Mouse (Mus musculus) heart, adult 11 months (tissue): ENCODE results near the gene Atp6v1g2.

Experiments used
- DNase-seq: peaks from one replicate; pipeline ENCODE4 v3.0.0; 2022

The Atp6v1g2 gene

GRCm38 (mm10) chr17:35255704-35256103 is 22.2 kb downstream of the Atp6v1g2 start:
- peak; percentile 86 for DNase-seq

DNA sequence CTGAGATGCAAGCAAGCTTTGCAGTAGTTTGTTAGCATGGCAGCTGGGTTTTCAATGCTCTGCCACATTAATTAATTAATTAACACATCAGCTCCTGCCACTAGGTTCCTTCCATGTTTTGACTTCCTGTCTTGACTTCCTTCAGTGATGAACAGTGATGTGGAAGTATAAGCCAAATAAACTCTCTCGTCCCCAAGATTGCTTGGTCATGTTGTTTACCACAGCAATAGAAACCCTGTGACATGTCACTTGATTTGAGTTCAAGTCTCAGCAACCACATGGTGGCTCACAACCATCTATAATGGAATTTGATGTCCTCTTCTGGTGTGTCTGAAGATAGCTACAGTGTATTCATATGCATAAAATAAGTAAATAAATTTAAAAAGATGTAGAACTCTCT is 23.9 kb downstream of the Atp6v1g2 start:
- DNase-seq = peak; percentile 90

DNA sequence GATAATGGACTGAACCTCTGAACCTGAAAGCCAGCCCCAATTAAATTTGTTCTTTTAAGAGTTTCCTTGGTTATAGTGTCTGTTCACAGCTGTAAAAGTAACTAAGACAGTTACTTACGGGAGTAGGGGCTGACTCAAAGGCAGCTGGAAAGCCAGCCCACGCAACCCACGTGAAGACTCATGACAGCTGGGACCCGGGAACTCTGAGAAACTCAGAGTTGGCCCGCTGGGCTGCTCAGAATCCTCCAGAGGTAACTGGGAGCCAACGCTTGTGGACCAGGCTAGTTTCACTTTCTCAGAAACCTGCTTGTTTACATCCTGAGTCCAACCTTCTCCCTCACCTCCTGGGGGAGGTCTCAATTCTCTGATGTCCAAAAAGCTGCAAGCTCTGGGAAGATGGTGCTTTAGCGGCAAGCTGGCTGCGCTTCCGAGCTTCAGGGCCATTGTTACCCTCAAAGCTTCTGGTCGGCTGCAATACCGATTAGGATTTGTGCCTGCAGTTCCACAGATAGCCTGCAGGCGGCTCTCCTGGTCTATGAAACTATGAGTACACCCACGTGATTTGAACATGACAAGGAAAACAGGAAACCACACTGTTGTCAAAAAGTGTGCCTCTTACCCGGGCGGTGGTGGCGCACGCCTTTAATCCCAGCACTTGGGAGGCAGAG is 24.5 kb downstream of the Atp6v1g2 start:
- DNase-seq = peak; percentile 100

- peak; percentile 99 for DNase-seq
Observed at GRCm38 (mm10) chr17:35258492-35259478, 25.3 kb downstream of the Atp6v1g2 start.

DNA sequence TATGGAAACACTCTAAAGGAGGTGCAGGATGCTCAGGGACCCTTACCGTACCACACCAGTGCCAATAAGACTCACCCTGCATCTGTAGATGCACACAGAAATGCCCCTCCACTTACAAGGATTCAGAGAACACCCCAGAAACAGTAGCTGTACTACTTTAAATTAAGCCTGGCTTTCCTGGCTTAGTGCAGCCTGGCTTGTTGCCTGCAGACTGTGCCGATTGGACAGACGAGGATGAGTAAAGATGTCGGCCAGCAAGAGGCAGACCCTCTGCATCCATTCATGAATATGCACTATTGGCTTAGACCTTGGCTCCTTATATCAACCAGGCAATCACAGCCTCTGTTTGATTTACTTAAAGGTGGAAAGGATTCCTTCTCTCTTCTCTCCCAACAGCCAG is 26.2 kb downstream of the Atp6v1g2 start:
- peak; percentile 94 for DNase-seq

GRCm38 (mm10) chr17:35261651-35262050 is 28.2 kb downstream of the Atp6v1g2 start:
- DNase-seq = peak; percentile 91

- DNase-seq = peak; percentile 100
Observed at GRCm38 (mm10) chr17:35262664-35263522, 29.4 kb downstream of the Atp6v1g2 start, which contains the start of gene H2-D1. Gene H2-D1, plus strand, starts transcription at chr17:35262730.

GRCm38 (mm10) chr17:35263523-35263883 is 30.0 kb downstream of the Atp6v1g2 start:
- DNase-seq = peak; percentile 94

- peak; percentile 87 for DNase-seq
Observed at GRCm38 (mm10) chr17:35267399-35268086, 34.1 kb downstream of the Atp6v1g2 start.

DNA sequence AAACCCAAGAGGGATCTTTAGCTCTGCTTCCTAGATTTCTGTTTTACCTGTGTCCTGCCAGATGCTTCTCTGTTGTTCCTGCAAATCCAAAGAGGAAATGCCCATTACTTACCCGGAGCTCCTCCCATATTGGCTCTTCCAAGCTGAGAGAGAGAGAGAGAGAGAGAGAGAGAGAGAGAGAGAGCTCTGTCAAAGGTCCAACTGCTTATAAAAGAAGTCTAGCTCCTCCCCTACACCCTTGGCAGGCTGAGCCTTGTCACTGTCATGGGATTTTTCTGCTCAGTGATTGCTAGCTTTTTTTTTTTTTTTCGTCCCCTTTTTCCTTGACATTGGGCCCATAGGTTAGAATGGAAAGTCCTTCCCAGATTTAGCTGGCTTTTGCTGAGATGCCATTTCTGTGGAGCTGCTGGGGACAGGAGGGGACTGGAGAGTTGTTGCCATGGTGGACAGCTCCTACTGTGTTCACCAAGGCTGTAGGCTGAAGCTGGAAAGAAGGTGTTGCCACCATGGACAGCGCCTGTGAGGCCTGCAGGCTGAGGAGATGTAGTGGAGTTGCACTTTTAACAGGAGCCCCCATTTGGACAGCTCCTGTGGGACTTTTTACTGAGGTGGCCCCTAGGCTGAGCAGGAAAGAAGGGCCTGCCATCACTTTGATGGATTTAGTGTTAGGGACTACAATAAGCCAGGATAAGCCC is 36.3 kb downstream of the Atp6v1g2 start:
- DNase-seq = peak; percentile 89

DNA sequence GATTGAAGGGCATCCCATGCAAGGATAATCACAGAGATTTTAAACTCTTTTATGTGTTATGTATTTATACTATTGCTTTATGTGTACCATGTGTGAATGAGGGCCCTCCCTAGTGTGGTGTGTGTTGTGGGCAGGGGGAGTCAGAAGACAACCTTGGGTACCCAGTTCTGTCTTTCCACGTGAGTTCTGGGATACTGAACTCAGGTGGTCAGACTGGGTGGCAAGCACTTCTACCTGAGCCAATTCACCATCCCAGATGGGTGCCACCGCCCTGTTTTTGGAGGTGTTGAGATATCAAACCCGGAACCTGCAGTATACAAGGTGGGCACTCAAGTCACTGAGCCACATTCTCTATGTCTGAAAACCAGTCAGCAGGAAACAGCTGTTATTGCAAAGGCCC is 38.8 kb downstream of the Atp6v1g2 start:
- peak; percentile 86 for DNase-seq

- peak; percentile 98 for DNase-seq
Observed at GRCm38 (mm10) chr17:35274770-35275169, 41.3 kb downstream of the Atp6v1g2 start.

- peak; percentile 88 for DNase-seq
Observed at GRCm38 (mm10) chr17:35276304-35276864, 42.9 kb downstream of the Atp6v1g2 start.

DNA sequence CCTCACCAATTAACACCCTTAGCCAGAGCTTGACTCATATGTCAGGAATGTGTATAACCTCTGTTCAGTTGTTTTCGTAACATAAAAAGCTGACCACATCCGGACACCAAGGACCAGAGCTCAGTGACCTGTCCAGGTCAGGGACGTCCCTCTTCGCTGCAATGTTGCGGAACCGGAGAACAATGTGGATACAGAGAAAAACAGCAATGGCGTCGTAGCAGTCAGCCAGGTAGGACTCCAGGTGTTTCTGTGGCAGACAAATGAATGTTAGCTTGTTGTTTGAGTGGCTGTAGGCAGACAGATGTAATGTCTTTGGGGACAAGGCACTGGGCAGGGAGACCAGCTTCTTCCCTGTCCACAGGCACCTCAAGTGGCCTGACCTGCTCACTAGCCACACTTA is 44.6 kb downstream of the Atp6v1g2 start:
- peak; percentile 84 for DNase-seq

DNA sequence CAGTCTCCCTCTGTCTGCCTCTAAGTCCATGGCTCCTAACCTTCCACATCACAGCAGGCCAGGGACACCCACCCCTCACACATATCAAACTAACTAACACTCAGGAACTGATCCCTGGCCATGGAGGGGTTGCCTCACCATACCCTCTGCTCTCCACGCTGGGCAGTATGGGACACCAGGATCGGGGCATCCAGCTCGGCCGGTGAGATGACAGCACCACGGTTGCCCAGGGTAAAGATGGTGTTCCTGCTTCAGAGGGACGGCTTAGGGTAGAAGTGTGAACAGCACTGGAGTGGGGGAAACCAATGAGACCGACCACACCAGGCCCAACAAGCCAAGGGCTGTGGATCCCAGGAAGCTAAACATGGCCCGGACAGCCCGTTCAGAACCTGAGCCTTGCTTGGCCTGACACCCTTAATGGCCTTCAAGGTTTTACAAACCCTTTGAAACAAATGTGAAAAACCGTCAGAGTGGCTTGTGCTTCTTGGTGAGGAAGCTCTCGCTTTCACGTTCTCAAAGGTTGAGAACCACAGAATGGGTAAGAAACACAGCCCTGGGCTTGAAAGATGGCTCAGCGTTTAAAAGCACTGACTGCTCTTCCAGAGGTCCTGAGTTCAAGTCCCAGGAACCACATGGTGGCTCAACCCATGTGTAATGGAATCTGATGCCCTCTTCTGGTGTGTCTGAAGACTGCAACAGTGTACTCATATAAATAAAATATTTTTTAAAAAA is 45.7 kb downstream of the Atp6v1g2 start:
- peak; percentile 89 for DNase-seq

GRCm38 (mm10) chr17:35280276-35280675 is 46.8 kb downstream of the Atp6v1g2 start:
- no peak for DNase-seq

- DNase-seq = peak; percentile 79
Observed at GRCm38 (mm10) chr17:35285431-35285830, 52.0 kb downstream of the Atp6v1g2 start.
